Comparison of ENCODE assay signal across 13 mouse cellular contexts in the genomic region with DNA sequence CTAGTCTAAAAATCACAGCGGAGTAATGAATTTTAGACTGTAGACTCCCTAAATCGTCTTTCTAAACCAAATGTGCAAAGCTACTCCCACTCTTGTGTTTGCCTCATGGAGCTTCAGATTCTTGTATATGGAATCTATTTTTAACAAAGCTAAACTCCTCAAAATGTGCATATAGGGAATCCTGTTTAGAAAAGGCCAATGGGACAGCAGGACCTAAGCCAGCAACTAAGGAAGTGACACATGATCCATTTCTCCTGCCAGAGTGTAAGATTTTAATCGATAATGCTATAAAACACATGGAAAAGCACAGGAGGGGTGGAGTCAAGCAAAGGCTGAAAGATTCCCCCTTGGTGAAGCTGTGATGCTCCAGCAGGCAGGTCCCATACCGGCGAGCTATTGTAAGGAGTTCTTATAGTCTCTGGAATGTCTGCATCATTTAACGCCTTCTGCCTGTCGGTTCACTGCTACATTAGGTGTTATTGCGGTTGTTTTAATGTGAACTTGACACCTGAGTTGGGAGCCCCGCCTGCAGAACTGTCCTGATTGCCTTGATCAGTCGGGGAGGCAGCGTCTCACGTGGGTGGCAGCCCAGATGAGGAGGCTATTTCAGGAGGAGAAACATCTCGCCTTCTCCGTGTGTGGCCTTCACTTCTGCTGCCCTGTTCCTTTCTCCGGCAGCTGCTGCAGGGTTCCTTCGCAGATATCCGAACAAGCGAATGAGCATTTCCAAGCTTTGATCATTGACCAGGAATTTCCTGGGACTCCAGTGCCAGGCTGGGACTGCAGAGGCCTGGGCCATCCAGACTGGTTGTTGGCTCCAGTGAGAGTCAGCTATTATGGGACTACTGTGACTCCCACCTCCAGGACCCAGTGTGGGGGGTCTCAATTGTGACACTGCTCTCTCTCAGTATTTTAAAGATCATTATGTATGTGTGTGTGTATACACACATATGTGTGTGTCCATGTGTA. TPM values are rescaled to one million over a fixed set of nuclear protein-coding genes. Genes with fewer than 3 reads are reported as not detected.
DNase-seq lines count a peak whose midpoint lies in the region; ATAC-seq and TF ChIP-seq lines count a peak whose summit lies in the region.
"Had no signal": no experiment of that assay in that cellular context is flagged by ENCODE, and none has a peak within 500 bp of the region (broad histone marks: within the 10 kb centered on the region; RNA-seq: fewer than 3 reads in every experiment).

No protein-coding gene starts in this region.

- H3K36me3 ChIP-seq in heart, embryonic 13.5 days: no peaks in the 10 kb centered on the region
- no peaks in the 10 kb centered on the region for H3K36me3 ChIP-seq in heart, embryonic 10.5 days
- no peaks in the 10 kb centered on the region for H3K36me3 ChIP-seq in limb, embryonic 14.5 days (ENCODE audit: control insufficient read depth, insufficient read depth, low read length)
- H3K36me3 ChIP-seq: forebrain, embryonic 15.5 days had no signal

- no peak overlapping the region for H3K4me3 ChIP-seq in heart, embryonic 13.5 days
- no peak overlapping the region for H3K4me3 ChIP-seq in heart, embryonic 10.5 days
- H3K4me3 ChIP-seq in limb, embryonic 14.5 days (replicated peaks; ENCODE audit: low read length): no peak overlapping the region
- H3K4me3 ChIP-seq in cerebellum, adult 2 months (replicated peaks; ENCODE audit: insufficient read depth, low read depth, low read length): no peak overlapping the region
- H3K4me3 ChIP-seq: forebrain, embryonic 15.5 days had no signal

- TF ChIP-seq POLR2A in limb, embryonic 14.5 days (IDR thresholded peaks at IDR 0.05; ENCODE audit: borderline replicate concordance, extremely low read depth, insufficient read depth, insufficient read length): no peak
- TF ChIP-seq POLR2A in cerebellum, adult 2 months (IDR thresholded peaks at IDR 0.05; ENCODE audit: borderline replicate concordance, insufficient read depth, low read length): no peak

- 25% methylated on average over 18 of the region's 18 CpGs for WGBS in heart, embryonic 13.5 days
- WGBS in heart, embryonic 10.5 days: 31% methylated on average over 18 of the region's 18 CpGs
- 22% methylated on average over 18 of the region's 18 CpGs for WGBS in limb, embryonic 14.5 days
- WGBS in cerebellum, adult 2 months: 52% methylated on average over 18 of the region's 18 CpGs

- H3K27ac ChIP-seq in heart, embryonic 13.5 days (replicated peaks): no peak overlapping the region
- no peak overlapping the region for H3K27ac ChIP-seq in heart, embryonic 10.5 days
- H3K27ac ChIP-seq in limb, embryonic 14.5 days (replicated peaks; ENCODE audit: low read depth, low read length): no peak overlapping the region
- no peak overlapping the region for H3K27ac ChIP-seq in cerebellum, adult 2 months (ENCODE audit: insufficient read depth, low read length)
- H3K27ac ChIP-seq: forebrain, embryonic 15.5 days; macrophage had no signal

- H3K4me2 ChIP-seq in heart, embryonic 13.5 days: peak overlapping the region; percentile 27
- peak overlapping the region; percentile 5; the same call in 1 of the 2 replicates for H3K4me2 ChIP-seq in limb, embryonic 14.5 days (replicated peaks; ENCODE audit: low read depth, low read length, severe bottlenecking)
- H3K4me2 ChIP-seq: forebrain, embryonic 15.5 days had no signal

- 0 out of 2 replicates have a peak, but pooled peaks cover 2% of the 10 kb centered on the region for H3K4me1 ChIP-seq in heart, embryonic 13.5 days
- H3K4me1 ChIP-seq in heart, embryonic 10.5 days: peaks cover 7% of the 10 kb centered on the region; the same call in 1 of the 2 replicates
- H3K4me1 ChIP-seq in limb, embryonic 14.5 days (ENCODE audit: control insufficient read depth, insufficient read depth, low read length): peaks cover 5% of the 10 kb centered on the region; the same call in 1 of the 2 replicates
- H3K4me1 ChIP-seq in cerebellum, adult 2 months (ENCODE audit: control insufficient read depth, insufficient read depth, low read length): no peaks in the 10 kb centered on the region
- H3K4me1 ChIP-seq: forebrain, embryonic 15.5 days had no signal

- no peak for TF ChIP-seq CTCF in cerebellum, adult 2 months (IDR thresholded peaks at IDR 0.05; ENCODE audit: borderline replicate concordance, insufficient read depth, low read depth, low read length)

- no peak for ATAC-seq in heart, embryonic 13.5 days (ENCODE audit: extremely low read depth, insufficient number of reproducible peaks, low FRiP score, low TSS enrichment)
- no peak; the same call in 1 of the 2 replicates for ATAC-seq in limb, embryonic 14.5 days (ENCODE audit: low FRiP score, low read depth)
- ATAC-seq: forebrain, embryonic 15.5 days; hindbrain, embryonic 16.5 days had no signal

- no peak overlapping the region for H3K9ac ChIP-seq in heart, embryonic 13.5 days
- no peak overlapping the region for H3K9ac ChIP-seq in limb, embryonic 14.5 days (ENCODE audit: low read depth, low read length, severe bottlenecking)
- H3K9ac ChIP-seq: forebrain, embryonic 15.5 days had no signal

- H3K9me3 ChIP-seq in heart, embryonic 13.5 days: peaks cover under 1% of the 10 kb centered on the region; the same call in 1 of the 2 replicates
- H3K9me3 ChIP-seq in heart, embryonic 10.5 days: no peaks in the 10 kb centered on the region
- H3K9me3 ChIP-seq in limb, embryonic 14.5 days (ENCODE audit: control insufficient read depth, low read length): no peaks in the 10 kb centered on the region
- H3K9me3 ChIP-seq: forebrain, embryonic 15.5 days had no signal

- intact Hi-C loops in left cerebral cortex, postnatal 14 days (cut with DNase I): no loop called here
- intact Hi-C loops in left cerebral cortex, postnatal 4 days (cut with DNase I): no loop called here

- DNase-seq in heart, embryonic 10.5 days (ENCODE audit: low spot score): no peak
- DNase-seq in left cerebral cortex, postnatal 14 days (ENCODE audit: low spot score in 2 of 2): peak; percentile 31 to 41
- DNase-seq in left cerebral cortex, postnatal 4 days: no peak
- peak; percentile 68 for DNase-seq in brain, adult 2 months (ENCODE audit: low read depth, low spot score)
- no peak for DNase-seq in limb, embryonic 14.5 days (ENCODE audit: low spot score)
- DNase-seq in cerebellum, adult 2 months: no peak
- DNase-seq: cerebellum, postnatal 14 days; kidney, postnatal 36 days; thymus, postnatal 4 days had no signal

- H3K27me3 ChIP-seq in heart, embryonic 13.5 days (replicated peaks): no peaks in the 10 kb centered on the region
- H3K27me3 ChIP-seq in heart, embryonic 10.5 days (ENCODE audit: insufficient read depth, poor library complexity, severe bottlenecking): no peaks in the 10 kb centered on the region
- H3K27me3 ChIP-seq in limb, embryonic 14.5 days (ENCODE audit: control insufficient read depth, insufficient read depth, low read length): no peaks in the 10 kb centered on the region
- H3K27me3 ChIP-seq in cerebellum, adult 2 months (ENCODE audit: control insufficient read depth, insufficient read depth, low read length): no peaks in the 10 kb centered on the region
- H3K27me3 ChIP-seq: forebrain, embryonic 15.5 days had no signal

RNA-seq across cellular contexts. Expression of a gene that starts 15.3 kb away (rescaled TPM):
- polyA plus RNA-seq in heart, embryonic 13.5 days (2015; fragmentation: Nextera tagmentation; extraction: Ambion mirVana): 8.8 and 8.9 TPM in 2 replicates
- 11.3 and 14.4 TPM in 2 replicates for polyA plus RNA-seq in heart, embryonic 10.5 days (2016; fragmentation: Nextera tagmentation; extraction: Ambion mirVana)
- 100 to 1,000 TPM; 109 to 112 TPM for total RNA-seq in left cerebral cortex, postnatal 14 days (2021)
- 100 to 1,000 TPM; 118 TPM for total RNA-seq in left cerebral cortex, postnatal 4 days (2021)
- 30.9 and 36.5 TPM in 2 replicates for polyA plus RNA-seq in limb, embryonic 14.5 days (2012; rRNA removed)
- 21.1 and 24.6 TPM in 2 replicates for polyA plus RNA-seq in limb, embryonic 14.5 days (2014; fragmentation: Nextera tagmentation; extraction: Ambion mirVana)
- polyA plus RNA-seq in cerebellum, adult 2 months (2012; rRNA removed): 75.4 and 79.7 TPM in 2 replicates

Comparison
In these comparisons a context has a peak if more than half of its experiments do, and no peak if none do; other contexts are left out.
1. DNase-seq: peak in left cerebral cortex, postnatal 14 days (2 of 2) and brain, adult 2 months (single experiment); none in heart, embryonic 10.5 days (single experiment), left cerebral cortex, postnatal 4 days (single experiment), limb, embryonic 14.5 days (single experiment) and cerebellum, adult 2 months (0 of 2).